Mouse (Mus musculus): ENCODE results near the gene Hpcal4. TPM values are rescaled to one million over a fixed set of nuclear protein-coding genes. Genes with fewer than 3 reads are reported as not detected.
A peak's percentile ranks its signal among the peaks of the same experiment; 100 is the strongest.
"Not testable (repeated sequence)": the region's sequence is repeated elsewhere in the genome, so short reads cannot be mapped to it uniquely, and the experiment has no call there.

Gene Hpcal4
- total RNA-seq (2021) = under 1 TPM; 0.08 TPM

- intact Hi-C loops (cut with DNase I) = no loop called here
- no peak for DNase-seq
Observed at GRCm38 (mm10) chr4:123182328-123183238, at the start of gene Hpcal4. Hpcal4 (plus strand) TSS chr4:123183227.

- intact Hi-C loops (cut with DNase I) = no loop called here
- DNase-seq = no peak
Observed at GRCm38 (mm10) chr4:123137551-123137950, 45.5 kb upstream of the Hpcal4 start.

- intact Hi-C loops (cut with DNase I) = loop anchor here (10.0 kb wide), 1 partner anchor 775 kb away; the partner anchor contains the start of genes 4930535I16Rik and Rragc
Observed at GRCm38 (mm10) chr4:123139513-123140154, 43.4 kb upstream of the Hpcal4 start, which contains the start of gene Ppie. Ppie (minus strand) TSS chr4:123139951.

GRCm38 (mm10) chr4:123147446-123148150, 35.4 kb upstream of the Hpcal4 start:
- intact Hi-C loops (cut with DNase I) = loop anchor here (10.0 kb wide), 1 partner anchor 767 kb away; the partner anchor contains the start of genes 4930535I16Rik and Rragc
- no peak for DNase-seq

More at GRCm38 (mm10) chr4:123139513-123140154, 43.4 kb upstream of the Hpcal4 start, which contains the start of gene Ppie:
- peak; percentile 78 to 82 for DNase-seq

GRCm38 (mm10) chr4:123152003-123152402, 31.0 kb upstream of the Hpcal4 start:
- no peak for DNase-seq
- intact Hi-C loops (cut with DNase I) = no loop called here

GRCm38 (mm10) chr4:123152976-123153375, 30.1 kb upstream of the Hpcal4 start:
- intact Hi-C loops (cut with DNase I) = no loop called here
- no peak for DNase-seq

- peak in 1 of 2 experiments; percentile 4 for DNase-seq
- intact Hi-C loops (cut with DNase I) = loop anchor here (1.0 to 5.0 kb wide), 3 partner anchors 45 to 100 kb away; no protein-coding TSS in a partner anchor
Observed at GRCm38 (mm10) chr4:123155004-123155403, 28.0 kb upstream of the Hpcal4 start.

- intact Hi-C loops (cut with DNase I) = loop anchor here (1.0 to 5.0 kb wide), 3 partner anchors 45 to 99 kb away; no protein-coding TSS in a partner anchor
- DNase-seq = no peak
Observed at GRCm38 (mm10) chr4:123155427-123155826, 27.6 kb upstream of the Hpcal4 start.

GRCm38 (mm10) chr4:123155840-123156239, 27.2 kb upstream of the Hpcal4 start:
- no peak for DNase-seq
- intact Hi-C loops (cut with DNase I) = loop anchor here (1.0 to 5.0 kb wide), 3 partner anchors 44 to 99 kb away; no protein-coding TSS in a partner anchor

GRCm38 (mm10) chr4:123160571-123160970, 22.5 kb upstream of the Hpcal4 start:
- DNase-seq = no peak
- intact Hi-C loops (cut with DNase I) = no loop called here

- DNase-seq; intact Hi-C loops (cut with DNase I): not testable (repeated sequence)
Observed at GRCm38 (mm10) chr4:123161251-123161650, 21.8 kb upstream of the Hpcal4 start.

- no peak for DNase-seq
- intact Hi-C loops (cut with DNase I) = no loop called here
Observed at GRCm38 (mm10) chr4:123162305-123162917, 20.6 kb upstream of the Hpcal4 start.

- intact Hi-C loops (cut with DNase I) = no loop called here
- DNase-seq = no peak
Observed at GRCm38 (mm10) chr4:123164157-123164556, 18.9 kb upstream of the Hpcal4 start.

GRCm38 (mm10) chr4:123171811-123172210, 11.2 kb upstream of the Hpcal4 start:
- intact Hi-C loops (cut with DNase I) = no loop called here
- DNase-seq = no peak

- peak; percentile 56 to 58 for DNase-seq
- intact Hi-C loops (cut with DNase I) = no loop called here
Observed at GRCm38 (mm10) chr4:123183239-123184056, 421 bp downstream of the Hpcal4 start.

GRCm38 (mm10) chr4:123184816-123185215, 1.8 kb downstream of the Hpcal4 start:
- no peak for DNase-seq
- intact Hi-C loops (cut with DNase I) = no loop called here

GRCm38 (mm10) chr4:123192336-123192735, 9.3 kb downstream of the Hpcal4 start:
- no peak for DNase-seq
- intact Hi-C loops (cut with DNase I) = no loop called here

GRCm38 (mm10) chr4:123193791-123194190, 10.8 kb downstream of the Hpcal4 start:
- intact Hi-C loops (cut with DNase I) = no loop called here
- no peak for DNase-seq

GRCm38 (mm10) chr4:123196695-123197094, 13.7 kb downstream of the Hpcal4 start:
- no peak for DNase-seq
- intact Hi-C loops (cut with DNase I) = no loop called here
